Mouse (Mus musculus) ES-E14 (cell line): ENCODE measurements around the gene Map2k5.

Experiments
- CHD2 ChIP-seq: IDR thresholded peaks from 2 replicates; pipeline ENCODE4 v1.6.1; 2014; ENCODE audit warnings: mild to moderate bottlenecking, low read depth, low read length, inconsistent platforms
- MAFK ChIP-seq: IDR thresholded peaks from 2 replicates; pipeline ENCODE4 v1.6.1; 2014; ENCODE audit warnings: mild to moderate bottlenecking, low read depth, low read length, inconsistent platforms; ENCODE audit not compliant: insufficient read depth
- ZC3H11A ChIP-seq: IDR thresholded peaks from 2 replicates; pipeline ENCODE4 v1.6.1; 2012; ENCODE audit warnings: low read depth, mild to moderate bottlenecking, inconsistent platforms, low read length, borderline replicate concordance

GRCm38 (mm10) chr9:63349241-63349640 is 28.5 kb downstream of the Map2k5 start:
- TF ChIP-seq MAFK: no peak
- no peak for TF ChIP-seq CHD2
- TF ChIP-seq ZC3H11A: no peak
